ENCODE assay signal across 10 mouse cellular contexts in genomic region chr5:77579826-77580745, GRCm38 (mm10).
DNase-seq lines count a peak whose midpoint lies in the region; ATAC-seq and TF ChIP-seq lines count a peak whose summit lies in the region.
"Had no signal": no experiment of that assay in that cellular context is flagged by ENCODE, and none has a peak within 500 bp of the region (broad histone marks: within the 10 kb centered on the region; RNA-seq: fewer than 3 reads in every experiment).

No protein-coding gene starts in this region.

- no peak for TF ChIP-seq CTCF in lung, embryonic 14.5 days (IDR thresholded peaks at IDR 0.05; ENCODE audit: low read depth)

- H3K27ac ChIP-seq in lung, embryonic 14.5 days (ENCODE audit: low read depth) = peak overlapping the region; percentile 13; the same call in 1 of the 2 replicates
- no peak overlapping the region for H3K27ac ChIP-seq in neural tube, embryonic 14.5 days (ENCODE audit: low read depth, low read length)
- H3K27ac ChIP-seq: liver, embryonic 13.5 days had no signal

- H3K4me3 ChIP-seq in lung, embryonic 14.5 days (ENCODE audit: low read depth, low read length) = no peak overlapping the region
- H3K4me3 ChIP-seq in neural tube, embryonic 14.5 days (ENCODE audit: low read depth, low read length) = no peak overlapping the region
- H3K4me3 ChIP-seq: liver, embryonic 13.5 days had no signal

- H3K9me3 ChIP-seq in lung, embryonic 14.5 days (ENCODE audit: low read depth, low read length) = no peaks in the 10 kb centered on the region
- no peaks in the 10 kb centered on the region for H3K9me3 ChIP-seq in neural tube, embryonic 14.5 days (ENCODE audit: control insufficient read depth, low read length)

- no peak overlapping the region for H3K9ac ChIP-seq in lung, embryonic 14.5 days
- H3K9ac ChIP-seq in neural tube, embryonic 14.5 days (replicated peaks; ENCODE audit: low read depth, low read length) = no peak overlapping the region
- H3K9ac ChIP-seq: liver, embryonic 13.5 days had no signal

- intact Hi-C loops in heart, postnatal 10 days (cut with DNase I) = loop anchor here (10.0 kb wide), 1 partner anchor 225 kb away; no protein-coding TSS in a partner anchor

- WGBS in lung, embryonic 14.5 days = 30% methylated on average over 20 of the region's 20 CpGs
- WGBS in neural tube, embryonic 14.5 days = 33% methylated on average over 20 of the region's 20 CpGs

- peaks cover 7% of the 10 kb centered on the region; the same call in 1 of the 2 replicates for H3K4me1 ChIP-seq in lung, embryonic 14.5 days (ENCODE audit: insufficient read depth)
- peaks cover 18% of the 10 kb centered on the region for H3K4me1 ChIP-seq in neural tube, embryonic 14.5 days (ENCODE audit: control insufficient read depth, insufficient read depth, low read length)
- H3K4me1 ChIP-seq: liver, embryonic 13.5 days had no signal

- peak; percentile 9 to 13 for DNase-seq in adrenal gland, postnatal 36 days
- no peak for DNase-seq in adrenal gland, adult 18-20 months (ENCODE audit: low spot score in 2 of 2)
- DNase-seq in lung, embryonic 14.5 days = peak; percentile 60
- DNase-seq in lung, postnatal 25 days (ENCODE audit: low spot score) = no peak
- peak; percentile 58 to 62 for DNase-seq in heart, postnatal 10 days
- no peak for DNase-seq in left cerebral cortex, adult 8-10 months (ENCODE audit: low spot score in 2 of 2)
- DNase-seq: gastrocnemius, postnatal 25 days; liver, embryonic 13.5 days had no signal

- H3K36me3 ChIP-seq in lung, embryonic 14.5 days (ENCODE audit: insufficient read depth) = no peaks in the 10 kb centered on the region
- H3K36me3 ChIP-seq in neural tube, embryonic 14.5 days (ENCODE audit: control insufficient read depth, insufficient read depth, low read length) = no peaks in the 10 kb centered on the region
- H3K36me3 ChIP-seq: liver, embryonic 13.5 days had no signal

- no peaks in the 10 kb centered on the region for H3K27me3 ChIP-seq in lung, embryonic 14.5 days (ENCODE audit: insufficient read depth, low read length)
- no peaks in the 10 kb centered on the region for H3K27me3 ChIP-seq in neural tube, embryonic 14.5 days (ENCODE audit: control insufficient read depth, insufficient read depth, low read length)
- H3K27me3 ChIP-seq: liver, embryonic 13.5 days had no signal

- H3K4me2 ChIP-seq in lung, embryonic 14.5 days = peak overlapping the region; percentile 38; the same call in 1 of the 2 replicates
- H3K4me2 ChIP-seq in neural tube, embryonic 14.5 days (ENCODE audit: low read depth, low read length) = peak overlapping the region; percentile 26; the same call in 1 of the 2 replicates
- H3K4me2 ChIP-seq: liver, embryonic 13.5 days had no signal

- ATAC-seq in lung, embryonic 14.5 days (ENCODE audit: insufficient read depth) = peak; percentile 47
- ATAC-seq in neural tube, embryonic 14.5 days (ENCODE audit: low read depth) = no peak; the same call in 1 of the 2 replicates
- ATAC-seq in activated CD4-positive, CD25-positive, alpha-beta regulatory T cell, adult 4 months = no peak

Comparison
In these comparisons a context has a peak if more than half of its experiments do, and no peak if none do; other contexts are left out.
1. DNase-seq: peak in adrenal gland, postnatal 36 days (2 of 2), lung, embryonic 14.5 days (single experiment) and heart, postnatal 10 days (2 of 2); none in adrenal gland, adult 18-20 months (0 of 2), lung, postnatal 25 days (single experiment) and left cerebral cortex, adult 8-10 months (0 of 2).